Mouse (Mus musculus) heart, postnatal 0 days (tissue): ENCODE results near the gene Clta.

Experiments used
- CTCF ChIP-seq: IDR thresholded peaks from 2 replicates; pipeline ENCODE4 v1.5.1; 2016; ENCODE audit warnings: antibody characterized with exemption, control low read depth, low read depth
- EP300 ChIP-seq: IDR thresholded peaks from 2 replicates; pipeline ENCODE4 v1.6.1; 2016; ENCODE audit warnings: antibody characterized with exemption, low read depth

DNA sequence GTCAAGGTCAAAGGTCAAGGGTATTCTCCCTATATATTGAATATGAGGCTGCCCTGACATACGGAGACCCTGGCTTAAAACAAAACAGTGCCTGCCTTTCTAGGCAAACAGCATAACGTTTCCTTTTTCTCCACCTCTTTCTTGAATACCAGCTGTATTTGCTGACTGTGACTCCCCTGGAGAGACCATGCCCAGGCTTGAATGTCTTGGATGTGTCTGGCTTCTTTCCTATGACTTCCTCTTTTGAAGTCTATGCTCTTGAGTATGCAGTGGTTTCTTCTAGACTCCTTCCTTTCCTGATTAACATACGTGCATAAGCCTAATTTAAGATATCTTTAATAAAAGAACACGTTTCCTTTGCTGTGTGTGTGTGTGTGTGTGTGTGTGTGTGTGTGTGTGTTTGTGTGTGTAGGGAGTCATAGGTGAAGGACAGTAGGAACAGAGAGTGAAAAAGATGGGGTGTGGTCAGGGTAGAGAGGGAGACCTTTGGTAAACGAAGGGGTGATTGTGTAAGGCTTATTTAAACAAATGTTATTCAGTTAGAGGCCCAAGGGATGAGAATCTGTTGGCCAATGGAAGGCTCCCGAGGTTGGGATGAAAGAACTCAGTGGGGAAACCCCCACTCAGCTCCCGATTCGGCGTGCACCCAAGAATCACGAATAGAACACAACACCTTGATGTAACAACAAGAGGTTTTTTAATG, 29.2 kb upstream of the Clta start:
- TF ChIP-seq CTCF, result no peak
- no peak for TF ChIP-seq EP300
